ENCODE assay signal across 8 mouse cellular contexts in genomic region chr14:20836171-20836904, GRCm38 (mm10). TPM values are rescaled to one million over a fixed set of nuclear protein-coding genes. Genes with fewer than 3 reads are reported as not detected.
DNase-seq lines count a peak whose midpoint lies in the region; ATAC-seq and TF ChIP-seq lines count a peak whose summit lies in the region.

Gene Plau, plus strand, starts transcription at chr14:20836660.

- peaks cover 17% of the 10 kb centered on the region for H3K4me1 ChIP-seq in embryonic facial prominence, embryonic 10.5 days
- peaks cover 12% of the 10 kb centered on the region for H3K4me1 ChIP-seq in liver, adult 2 months (ENCODE audit: control insufficient read depth, insufficient read depth, low read length)
- H3K4me1 ChIP-seq in midbrain, postnatal 0 days (ENCODE audit: insufficient read depth, low read length): 0 out of 2 replicates have a peak, but pooled peaks cover 3% of the 10 kb centered on the region
- H3K4me1 ChIP-seq in stomach, embryonic 15.5 days: 0 out of 2 replicates have a peak, but pooled peaks cover 7% of the 10 kb centered on the region

- peak; percentile 55 for DNase-seq in layer of hippocampus, adult 11-12 months (ENCODE audit: low spot score)
- DNase-seq in layer of hippocampus, adult 9-10 months (ENCODE audit: low spot score): no peak
- DNase-seq in embryonic facial prominence, embryonic 10.5 days (ENCODE audit: low spot score): peak; percentile 82
- peak; percentile 77 to 78 for DNase-seq in heart, adult 9 months (ENCODE audit: low spot score in 2 of 2)
- DNase-seq in kidney, adult 8-10 months: peak; percentile 85 to 91
- peak; percentile 39 for DNase-seq in liver, adult 2 months (ENCODE audit: extremely low read depth, low read depth, low spot score)
- DNase-seq in midbrain, postnatal 0 days (ENCODE audit: low spot score): peak; percentile 56

- peak within 1 kb of the TSS; percentile 87 for H3K27ac ChIP-seq in embryonic facial prominence, embryonic 10.5 days (replicated peaks)
- H3K27ac ChIP-seq in liver, adult 2 months (replicated peaks; ENCODE audit: insufficient read depth, low read depth, low read length): no peak within 1 kb of the TSS
- no peak within 1 kb of the TSS for H3K27ac ChIP-seq in midbrain, postnatal 0 days (ENCODE audit: low read depth, low read length)
- H3K27ac ChIP-seq in stomach, embryonic 15.5 days: 0 out of 2 replicates have a peak within 1 kb of the TSS, but pooled peaks have one; percentile 26

- H3K9ac ChIP-seq in liver, adult 2 months (ENCODE audit: low read depth, low read length): peak within 1 kb of the TSS; percentile 59
- 0 out of 2 replicates have a peak within 1 kb of the TSS, but pooled peaks have one; percentile 24 for H3K9ac ChIP-seq in midbrain, postnatal 0 days (replicated peaks; ENCODE audit: low read length, poor library complexity, severe bottlenecking)
- peak within 1 kb of the TSS; percentile 37 for H3K9ac ChIP-seq in stomach, embryonic 15.5 days

- peak; percentile 66 for ATAC-seq in midbrain, postnatal 0 days (ENCODE audit: low FRiP score)
- ATAC-seq in stomach, embryonic 15.5 days (ENCODE audit: insufficient read depth, low FRiP score, low read depth): peak; percentile 88

- no peaks in the 10 kb centered on the region for H3K79me2 ChIP-seq in liver, adult 2 months (ENCODE audit: control insufficient read depth, insufficient read depth, low read length)

- TF ChIP-seq CTCF in liver, adult 2 months (IDR thresholded peaks at IDR 0.05; ENCODE audit: low read depth, low read length): no peak
- no peak for TF ChIP-seq CTCF in midbrain, postnatal 0 days (IDR thresholded peaks at IDR 0.05)

- WGBS in embryonic facial prominence, embryonic 10.5 days: under 1% methylated on average over 33 of the region's 33 CpGs
- WGBS in liver, adult 2 months: 3% methylated on average over 33 of the region's 33 CpGs
- WGBS in midbrain, postnatal 0 days: under 1% methylated on average over 27 of the region's 33 CpGs
- 1% methylated on average over 27 of the region's 33 CpGs for WGBS in stomach, embryonic 15.5 days

- H3K4me2 ChIP-seq in midbrain, postnatal 0 days (ENCODE audit: low read depth, low read length, poor library complexity, severe bottlenecking): peak within 1 kb of the TSS; percentile 95
- H3K4me2 ChIP-seq in stomach, embryonic 15.5 days: peak within 1 kb of the TSS; percentile 97

- H3K36me3 ChIP-seq in embryonic facial prominence, embryonic 10.5 days (replicated peaks): no peaks in the 10 kb centered on the region
- H3K36me3 ChIP-seq in liver, adult 2 months (ENCODE audit: control insufficient read depth, insufficient read depth, low read length): no peaks in the 10 kb centered on the region
- no peaks in the 10 kb centered on the region for H3K36me3 ChIP-seq in midbrain, postnatal 0 days (ENCODE audit: insufficient read depth, low read length)
- H3K36me3 ChIP-seq in stomach, embryonic 15.5 days: no peaks in the 10 kb centered on the region

- H3K27me3 ChIP-seq in embryonic facial prominence, embryonic 10.5 days (replicated peaks; ENCODE audit: low read depth, poor library complexity, severe bottlenecking): peaks cover 42% of the 10 kb centered on the region
- H3K27me3 ChIP-seq in liver, adult 2 months (ENCODE audit: control insufficient read depth, insufficient read depth, low read length): peaks cover 7% of the 10 kb centered on the region; the same call in 1 of the 2 replicates
- H3K27me3 ChIP-seq in midbrain, postnatal 0 days (ENCODE audit: insufficient read depth, low read length): 0 out of 2 replicates have a peak, but pooled peaks cover 5% of the 10 kb centered on the region
- H3K27me3 ChIP-seq in stomach, embryonic 15.5 days (replicated peaks): no peaks in the 10 kb centered on the region

- 0 out of 2 replicates have a peak, but pooled peaks have one; percentile 26 for TF ChIP-seq POLR2A in liver, adult 2 months (IDR thresholded peaks at IDR 0.05; ENCODE audit: extremely low read depth, insufficient read depth, low read length)

- H3K4me3 ChIP-seq in embryonic facial prominence, embryonic 10.5 days: peak within 1 kb of the TSS; percentile 71
- H3K4me3 ChIP-seq in liver, adult 2 months (ENCODE audit: insufficient read depth, low read depth, low read length): peak within 1 kb of the TSS; percentile 62
- H3K4me3 ChIP-seq in midbrain, postnatal 0 days (ENCODE audit: low read depth, low read length): peak within 1 kb of the TSS; percentile 45
- H3K4me3 ChIP-seq in stomach, embryonic 15.5 days (replicated peaks): peak within 1 kb of the TSS; percentile 51

- H3K9me3 ChIP-seq in embryonic facial prominence, embryonic 10.5 days: no peaks in the 10 kb centered on the region
- no peaks in the 10 kb centered on the region for H3K9me3 ChIP-seq in midbrain, postnatal 0 days (ENCODE audit: low read length)
- H3K9me3 ChIP-seq in stomach, embryonic 15.5 days: no peaks in the 10 kb centered on the region

RNA-seq across cellular contexts. Expression of gene Plau, which starts in this region (rescaled TPM):
- 0.67 and 1.0 TPM in 2 replicates for polyA plus RNA-seq in embryonic facial prominence, embryonic 10.5 days (2016; fragmentation: Nextera tagmentation; extraction: Ambion mirVana)
- 1.2 and 2.1 TPM in 2 replicates for total RNA-seq in liver, adult 2 months (2014; rRNA removed)
- 0.19 and 0.57 TPM in 2 replicates for polyA plus RNA-seq in liver, adult 2 months (2012; rRNA removed)
- 0.93 and 2.1 TPM in 2 replicates for total RNA-seq in midbrain, postnatal 0 days (2014; rRNA removed)
- polyA plus RNA-seq in midbrain, postnatal 0 days (2015; fragmentation: Nextera tagmentation; extraction: Ambion mirVana): 0.27 and 0.44 TPM in 2 replicates
- polyA plus RNA-seq in stomach, embryonic 15.5 days (2015; fragmentation: Nextera tagmentation; extraction: Ambion mirVana): 1.3 and 1.9 TPM in 2 replicates

Comparison
In these comparisons a context has a peak if more than half of its experiments do, and no peak if none do; other contexts are left out.
1. H3K27ac ChIP-seq: peak in embryonic facial prominence, embryonic 10.5 days (single experiment) and stomach, embryonic 15.5 days (single experiment); none in liver, adult 2 months (single experiment) and midbrain, postnatal 0 days (single experiment).
2. Peak in every context shown above with its lines, with median percentiles within 50 percentile points of each other: H3K4me3 ChIP-seq and H3K9ac ChIP-seq.